Mouse (Mus musculus) monocyte, adult 2 months (primary cell): Measurements from ENCODE around the gene Fkbp8.
A peak's percentile ranks its signal among the peaks of the same experiment; 100 is the strongest.
"Not testable (repeated sequence)": the region's sequence is repeated elsewhere in the genome, so short reads cannot be mapped to it uniquely, and the experiment has no call there.

Experiments
- DNase-seq, 2 experiments: peaks; one replicate each; pipeline ENCODE4 v3.0.0; 2022; ENCODE audit warnings: low spot score in 2 of 2, low read depth in 1 of 2

Gene Fkbp8

DNA sequence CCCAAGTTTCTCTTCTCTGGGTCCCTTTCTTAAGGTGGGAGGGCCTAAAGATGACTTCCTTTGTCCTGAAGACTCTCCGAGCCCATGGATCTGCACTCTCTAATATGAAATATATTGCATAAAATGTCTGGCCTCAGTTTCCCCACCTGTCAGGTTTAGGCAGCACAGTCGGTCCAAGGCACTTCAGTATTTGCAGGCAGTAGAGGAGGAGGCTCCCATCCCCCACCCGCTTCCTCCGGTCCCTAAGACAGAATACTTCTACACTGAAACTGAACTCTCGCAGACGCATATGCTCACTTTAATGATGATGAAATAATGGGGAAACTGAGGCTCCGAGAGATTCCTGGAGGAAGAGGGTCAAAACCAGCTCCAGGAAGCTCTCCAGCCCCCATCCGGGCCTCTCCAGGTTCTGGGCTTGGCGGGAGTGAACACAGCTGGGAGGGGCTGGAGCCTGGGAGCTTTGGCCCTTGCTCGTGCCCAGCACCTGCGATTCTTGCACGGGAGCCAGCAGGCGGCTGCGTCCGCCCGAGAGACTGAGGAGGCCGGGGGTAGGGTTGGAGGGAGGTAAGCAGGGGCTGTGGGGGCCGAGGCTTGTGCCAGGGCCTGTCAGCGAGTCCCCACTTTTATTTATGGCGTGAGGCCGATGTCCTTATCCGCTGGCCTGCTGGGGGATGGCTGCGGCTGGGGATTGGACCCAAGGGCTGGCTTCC, 25.5 kb upstream of the Fkbp8 start:
- no peak for DNase-seq

DNA sequence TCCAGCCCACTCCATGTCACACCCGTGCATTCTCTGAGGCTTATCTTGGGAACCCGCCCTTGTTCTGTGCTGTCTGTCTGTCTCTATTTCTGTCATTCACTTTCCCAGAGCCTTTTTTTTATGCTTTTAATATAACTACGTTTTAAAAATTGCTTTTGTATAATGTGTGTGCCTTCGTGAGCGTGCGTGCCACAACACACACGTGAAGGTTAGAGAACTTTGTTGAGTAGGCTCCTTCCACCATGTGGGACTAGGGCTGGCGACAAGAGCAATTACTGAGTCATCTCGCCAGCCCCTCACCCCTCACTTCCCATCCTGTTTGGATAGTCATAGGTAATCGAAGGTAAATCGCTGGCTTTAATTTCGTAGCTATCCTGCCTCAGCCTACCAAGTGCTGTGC, 25.0 kb upstream of the Fkbp8 start:
- DNase-seq, result no peak

DNA sequence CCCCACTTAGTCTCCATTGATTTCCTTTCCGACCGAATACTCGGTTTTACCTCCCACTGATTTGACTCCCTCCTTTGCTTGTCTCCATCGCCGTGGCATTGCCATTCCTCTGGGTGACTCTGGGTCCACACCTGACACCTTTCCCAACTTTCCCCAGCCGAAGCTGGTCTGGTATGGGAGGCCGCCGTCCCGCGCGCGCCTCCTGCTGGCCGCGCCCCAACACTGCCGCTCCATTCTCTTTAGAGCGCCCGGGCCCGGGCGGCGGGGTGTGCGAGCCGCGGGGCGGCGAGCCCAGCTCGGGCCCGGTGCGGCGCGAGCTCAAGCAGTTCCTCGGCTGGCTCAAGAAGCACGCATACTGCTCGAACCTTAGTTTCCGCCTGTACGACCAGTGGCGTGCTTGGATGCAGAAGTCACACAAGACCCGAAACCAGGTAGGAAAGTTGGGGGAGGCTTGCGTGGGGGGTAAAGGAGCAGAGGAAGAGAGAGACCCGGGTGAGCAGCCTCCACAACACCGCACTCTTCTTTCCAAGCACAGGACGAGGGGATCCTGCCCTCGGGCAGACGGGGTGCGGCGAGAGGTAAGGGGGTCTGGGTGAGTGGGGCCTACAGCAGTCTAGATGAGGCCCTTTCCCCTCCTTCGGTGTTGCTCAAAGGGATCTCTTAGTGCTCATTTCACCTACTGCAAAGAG, 24.3 kb upstream of the Fkbp8 start:
- DNase-seq, result no peak

DNA sequence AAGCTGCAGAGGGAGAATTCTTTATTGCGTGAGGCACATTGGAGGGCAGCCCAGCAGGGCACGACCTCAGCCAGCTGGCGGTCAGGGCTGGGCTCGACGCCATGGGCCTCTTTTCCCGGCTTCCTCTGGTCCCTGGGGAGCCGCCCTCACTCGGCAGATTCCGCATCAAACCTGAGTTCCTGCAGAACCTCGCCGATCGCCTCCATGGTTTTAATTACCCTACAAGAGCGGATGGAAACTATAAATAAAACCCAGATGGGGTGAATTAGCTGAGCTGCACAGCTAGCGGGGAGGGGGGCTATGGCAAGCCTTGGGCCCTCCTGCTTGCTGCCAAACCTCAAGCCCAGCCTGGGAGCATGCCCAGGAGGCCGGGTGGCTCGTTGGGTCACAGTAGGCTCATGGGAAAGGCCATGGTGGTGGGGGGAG, 23.2 kb upstream of the Fkbp8 start:
- no peak for DNase-seq

DNA sequence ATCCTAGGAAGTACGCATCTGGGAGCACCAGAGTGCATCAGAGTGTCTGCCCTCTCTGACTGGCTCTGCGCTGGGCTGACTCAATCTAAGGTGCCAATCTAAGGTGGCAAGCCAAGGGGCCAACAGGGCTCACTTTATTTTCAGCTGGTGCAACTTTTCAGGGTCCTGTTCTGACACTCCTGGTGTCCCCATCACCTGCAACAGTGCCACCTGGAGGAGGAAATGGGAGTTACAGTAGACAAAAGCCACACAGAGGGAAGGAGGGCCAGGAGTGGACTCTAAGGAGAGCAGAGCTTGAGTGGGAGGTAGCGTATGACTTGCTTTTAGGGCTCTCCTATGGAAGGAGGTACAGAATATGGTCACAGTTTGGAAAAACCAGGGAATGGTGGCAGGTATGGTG, 22.7 kb upstream of the Fkbp8 start:
- DNase-seq, result peak in 1 of 2 experiments; percentile 54

DNA sequence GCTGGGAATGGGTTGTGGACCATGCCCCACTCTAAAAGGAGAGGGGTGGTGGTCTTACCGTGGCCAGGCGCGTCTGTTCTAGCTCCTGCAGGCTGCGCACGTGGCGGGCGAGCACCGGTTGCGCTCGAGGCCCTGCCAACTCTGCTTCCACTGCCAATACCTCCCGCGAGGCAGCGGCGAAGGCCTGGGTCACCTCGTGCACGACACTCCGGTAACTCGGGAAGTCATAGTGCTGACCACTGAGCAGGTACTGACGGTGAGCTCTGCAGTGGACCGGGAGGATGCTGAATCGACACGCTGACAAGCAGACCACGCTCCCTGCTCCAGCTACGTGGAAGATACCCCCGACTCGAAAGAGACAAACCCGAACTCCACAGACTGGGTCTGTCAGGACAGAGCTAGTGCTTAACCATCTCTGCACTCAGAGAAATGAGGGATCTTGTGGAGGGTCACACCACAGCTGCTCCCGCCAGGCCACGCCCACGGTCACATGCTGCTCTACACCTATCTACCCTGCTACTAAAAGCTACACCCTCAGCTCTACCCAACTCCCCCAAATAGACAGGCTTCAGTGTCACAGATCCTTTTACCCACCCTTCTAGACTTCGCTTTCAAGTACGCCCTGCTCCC, 21.7 kb upstream of the Fkbp8 start:
- DNase-seq, result no peak

DNA sequence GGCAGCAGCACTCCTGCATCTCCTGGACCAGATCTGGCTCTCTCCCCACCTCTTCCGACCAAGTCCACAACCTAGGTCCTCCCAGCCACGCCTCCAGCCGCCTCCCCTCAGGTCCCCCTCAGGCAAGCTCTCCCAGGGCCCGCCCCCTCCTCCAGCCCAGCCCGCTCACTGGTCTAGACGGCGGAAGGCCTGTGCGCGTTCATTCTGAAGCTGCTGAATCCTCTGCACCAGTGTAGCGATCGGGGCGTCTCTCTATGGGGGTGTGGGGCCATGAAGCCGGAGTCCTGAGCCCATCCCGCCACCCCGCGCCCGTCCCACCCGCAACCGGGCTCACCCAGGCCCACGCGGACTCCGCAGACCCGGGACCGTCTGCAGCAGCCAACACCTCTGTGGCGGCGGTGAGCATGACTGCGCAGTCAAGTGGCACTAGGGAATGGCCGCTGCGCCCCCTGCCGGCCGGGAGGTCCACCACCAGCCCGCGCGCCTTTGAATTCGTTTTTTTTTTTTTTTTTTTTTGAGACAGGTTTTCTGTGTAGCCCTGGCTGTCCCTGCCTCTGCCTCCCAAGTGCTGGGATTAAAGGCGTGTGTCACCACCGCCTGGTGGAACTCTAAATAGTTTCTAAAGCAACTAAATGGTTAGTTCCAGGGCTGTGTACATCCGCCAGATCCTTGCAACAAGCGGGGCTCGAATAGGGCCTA, 21.0 kb upstream of the Fkbp8 start, which contains the start of gene Rex1bd:
Gene Rex1bd, minus strand, starts transcription at position 425 of the 699 bp plus-strand sequence.
- DNase-seq, result peak; percentile 76 to 83

DNA sequence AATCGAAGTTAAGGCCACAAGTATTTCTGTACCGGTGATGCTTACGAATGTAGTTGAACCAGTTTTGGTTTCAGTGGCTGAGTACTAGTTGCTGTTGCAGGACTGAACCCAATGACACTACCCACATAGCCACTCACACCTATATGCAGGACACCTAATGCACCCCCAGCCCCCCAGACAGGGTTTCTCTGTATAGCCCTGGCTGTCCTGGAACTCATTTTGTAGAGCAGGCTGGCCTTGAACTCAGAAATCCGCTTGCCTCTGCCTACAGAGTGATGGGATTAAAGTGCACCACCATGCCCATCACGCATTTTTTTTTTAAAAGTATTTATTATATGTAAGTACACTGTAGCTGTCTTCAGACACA, 20.5 kb upstream of the Fkbp8 start:
- no peak for DNase-seq

DNA sequence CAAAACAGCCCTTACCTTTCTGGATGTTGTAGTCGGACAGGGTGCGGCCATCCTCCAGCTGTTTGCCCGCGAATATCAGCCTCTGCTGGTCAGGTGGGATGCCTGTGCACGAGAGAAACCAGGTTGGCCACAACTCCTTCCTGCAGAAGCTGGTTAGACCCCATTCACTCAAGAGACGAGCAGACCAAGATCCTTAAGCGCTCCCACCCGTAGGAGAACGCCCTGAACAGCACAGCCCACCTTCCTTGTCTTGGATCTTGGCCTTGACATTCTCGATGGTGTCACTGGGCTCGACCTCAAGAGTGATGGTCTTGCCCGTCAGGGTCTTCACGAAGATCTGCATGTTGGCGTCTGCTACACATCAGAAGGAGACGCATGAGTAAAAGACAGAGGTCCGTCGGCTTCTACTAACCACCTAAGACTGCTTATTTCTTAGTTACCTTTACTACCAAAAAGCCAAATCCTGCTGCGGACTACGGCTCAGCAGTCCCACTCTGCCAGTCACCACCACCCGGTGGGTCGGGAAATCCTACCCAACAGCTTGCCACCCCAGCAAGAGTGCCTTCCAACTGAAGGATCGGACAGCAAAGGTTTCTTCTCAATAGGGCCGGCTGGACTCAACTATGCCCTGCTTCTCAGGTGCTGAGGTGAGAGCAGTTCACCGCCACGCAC, 18.1 kb upstream of the Fkbp8 start:
- DNase-seq, result no peak

DNA sequence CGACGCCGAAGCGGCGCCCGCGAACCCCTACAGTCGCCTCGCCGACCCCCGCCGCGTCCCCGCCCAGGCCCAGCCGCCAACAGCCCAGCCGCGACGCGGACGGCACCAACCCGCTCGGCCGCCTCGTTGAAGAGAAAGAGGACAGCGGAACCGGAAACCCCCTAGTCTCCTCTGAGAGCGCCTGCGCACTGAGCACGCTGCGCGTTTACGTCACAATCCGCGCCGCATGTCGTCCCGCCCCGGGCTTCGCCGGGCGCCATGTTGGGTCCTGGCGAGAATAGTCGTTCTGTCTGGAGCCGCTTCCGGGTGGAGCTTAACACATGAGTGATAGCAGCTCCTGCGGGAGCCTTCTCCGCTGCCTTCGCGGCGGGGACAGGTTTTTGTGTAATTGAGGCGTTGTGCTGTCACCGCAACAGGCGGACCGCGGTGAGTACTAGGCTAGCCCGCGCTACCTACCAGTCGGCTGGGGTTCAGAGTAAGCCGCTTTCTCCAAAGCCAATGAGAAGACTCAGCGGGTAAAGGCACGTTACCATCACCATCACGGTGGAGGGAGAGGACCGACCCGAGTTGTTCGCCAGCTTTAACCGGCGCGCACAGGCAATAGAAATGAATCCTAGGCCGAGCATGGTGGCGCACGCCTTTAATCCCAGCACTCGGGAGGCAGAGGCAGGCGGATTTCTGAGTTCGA, 17.2 kb upstream of the Fkbp8 start, which contains the start of gene Uba52:
Gene Uba52, minus strand, starts transcription at position 574 of the 688 bp plus-strand sequence.
- DNase-seq, result peak; percentile 89 to 97

DNA sequence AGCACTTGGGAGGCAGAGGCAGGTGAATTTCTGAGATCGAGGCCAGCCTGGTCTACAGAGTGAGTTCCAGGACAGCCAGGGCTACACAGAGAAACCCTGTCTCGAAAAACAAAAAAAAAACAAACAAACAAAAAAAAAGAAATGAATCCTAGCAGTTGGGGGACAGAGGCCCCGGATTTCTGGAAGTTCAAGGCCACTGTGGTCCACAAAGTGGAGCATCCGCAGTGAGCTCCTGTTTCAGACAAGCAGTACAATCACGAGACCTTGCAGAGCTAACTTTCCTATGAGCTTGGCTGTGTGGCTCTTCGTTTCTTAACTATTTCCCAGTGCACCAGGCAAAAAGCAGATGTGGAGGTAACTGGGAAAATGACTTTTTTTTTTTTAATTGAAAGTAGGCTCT, 16.4 kb upstream of the Fkbp8 start:
- DNase-seq, result not testable (repeated sequence)

DNA sequence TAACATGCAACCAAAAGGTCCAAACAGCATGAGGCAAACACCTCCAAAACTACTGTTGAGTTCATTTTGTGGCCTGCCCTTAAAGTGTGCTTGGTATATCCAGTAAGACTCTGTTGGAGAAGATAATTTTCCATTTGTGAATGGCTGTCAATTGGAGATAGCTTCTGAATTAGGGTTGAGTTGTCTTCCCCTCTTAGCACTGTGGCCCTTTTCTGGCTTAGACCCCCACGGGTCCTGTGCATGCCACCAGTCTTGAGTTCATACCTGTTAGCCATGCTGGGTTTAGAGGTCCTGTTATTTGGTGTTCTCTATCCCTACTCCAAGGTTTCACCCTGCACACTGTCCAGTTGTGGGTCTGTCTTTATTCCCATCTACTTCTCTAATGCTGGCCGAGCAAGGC, 15.8 kb upstream of the Fkbp8 start:
- no peak for DNase-seq

DNA sequence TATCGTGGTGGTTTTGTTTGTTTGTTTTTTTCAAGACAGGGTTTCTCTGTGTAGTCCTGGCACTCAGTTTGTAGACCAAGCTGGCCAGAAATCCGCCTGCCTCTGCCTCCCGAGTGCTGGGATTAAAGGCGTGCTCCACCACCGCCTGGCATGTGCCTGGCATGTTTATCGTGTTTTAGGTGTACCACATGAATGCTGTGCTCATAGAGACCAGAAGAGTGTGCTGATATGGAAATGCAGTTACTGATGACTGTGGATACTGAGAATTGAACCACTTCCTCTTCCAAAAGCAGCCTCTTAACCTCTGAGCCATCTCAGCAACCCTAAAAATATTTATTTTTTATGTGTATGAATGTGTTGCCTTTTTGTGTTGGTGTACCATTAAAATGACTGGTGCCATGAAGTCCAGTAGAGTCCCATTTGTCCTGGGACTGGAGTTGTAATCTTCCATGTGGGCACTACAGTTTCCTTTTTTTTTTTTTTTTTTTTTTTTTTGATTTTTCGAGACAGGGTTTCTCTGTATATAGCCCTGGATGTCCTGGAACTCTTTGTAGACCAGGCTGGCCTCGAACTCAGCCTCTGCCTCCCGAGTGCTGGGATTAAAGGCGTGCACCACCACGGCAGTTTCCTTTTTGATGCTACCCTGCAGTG, 15.1 kb upstream of the Fkbp8 start:
- no peak for DNase-seq

DNA sequence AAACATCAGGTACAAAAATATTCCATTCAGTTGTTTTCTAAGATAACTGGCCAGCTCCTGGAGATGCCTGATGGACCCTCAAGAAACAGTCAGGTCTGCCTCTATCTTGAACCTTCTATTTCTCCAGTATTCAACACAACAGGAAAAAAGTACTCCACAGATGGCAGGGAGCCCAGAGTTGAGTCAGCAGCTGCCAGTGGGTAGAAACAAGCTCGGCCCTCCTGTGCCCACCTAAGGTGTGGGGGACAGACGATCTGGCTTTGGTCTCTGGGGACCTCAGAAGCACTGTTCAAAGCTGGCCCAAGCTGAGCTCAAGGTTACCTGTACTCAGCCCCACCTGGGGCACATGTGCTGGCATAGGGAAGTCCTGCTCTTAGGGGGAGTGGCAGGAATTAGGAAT, 14.1 kb upstream of the Fkbp8 start:
- DNase-seq, result no peak

DNA sequence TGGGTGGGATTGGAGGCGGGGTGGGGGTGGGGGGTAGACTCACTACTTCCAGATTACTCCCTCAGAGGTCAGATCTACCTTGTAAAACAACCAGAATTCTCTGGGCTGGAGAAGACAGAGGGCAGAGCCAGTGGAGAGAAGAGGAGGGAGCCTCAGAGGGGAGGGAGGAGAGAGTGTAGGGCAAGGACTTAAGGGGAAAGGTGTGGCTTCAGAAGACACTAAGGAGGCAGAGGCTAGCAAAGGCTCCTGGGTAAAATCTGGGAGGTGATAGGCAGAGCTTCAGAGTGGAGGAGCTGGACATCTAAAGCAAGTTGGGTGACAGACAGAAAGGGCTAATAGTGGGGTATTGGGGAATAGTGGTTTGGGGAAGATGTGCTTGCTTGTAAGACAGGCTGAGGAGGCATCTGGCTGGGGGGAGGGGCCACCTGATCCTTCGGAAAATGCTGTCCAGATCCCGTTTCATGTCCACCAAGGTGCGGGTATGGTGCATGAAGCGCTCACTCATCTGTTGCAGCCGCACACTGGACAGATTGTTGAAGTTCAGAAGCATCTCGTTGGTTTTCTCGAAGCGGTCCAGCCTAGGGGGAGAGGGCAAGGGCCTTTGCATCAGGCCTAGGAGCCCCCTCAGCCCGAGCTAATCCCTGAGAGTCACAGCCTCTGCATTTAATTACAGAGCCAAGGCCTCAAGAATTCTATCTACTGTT, 9.4 kb upstream of the Fkbp8 start:
- DNase-seq, result no peak

DNA sequence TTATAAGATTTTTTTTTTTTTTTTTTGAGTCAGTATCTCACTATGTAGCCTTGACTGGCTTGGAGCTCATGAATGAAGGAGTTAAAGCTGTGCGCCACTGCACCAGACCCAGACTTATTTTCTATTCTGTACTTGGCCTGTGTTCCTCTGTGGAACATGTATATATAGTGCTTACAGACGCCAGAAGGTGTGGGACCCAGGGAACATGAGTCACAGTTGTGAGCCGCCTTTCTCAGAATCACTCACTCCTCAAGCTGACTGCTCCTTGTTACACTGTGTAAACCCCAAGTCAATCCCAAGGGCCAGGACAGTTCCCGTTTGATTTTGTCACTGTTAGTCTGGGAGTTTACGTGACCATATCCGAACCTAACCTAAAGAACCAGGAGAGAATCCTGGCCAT, 8.5 kb upstream of the Fkbp8 start:
- no peak for DNase-seq

DNA sequence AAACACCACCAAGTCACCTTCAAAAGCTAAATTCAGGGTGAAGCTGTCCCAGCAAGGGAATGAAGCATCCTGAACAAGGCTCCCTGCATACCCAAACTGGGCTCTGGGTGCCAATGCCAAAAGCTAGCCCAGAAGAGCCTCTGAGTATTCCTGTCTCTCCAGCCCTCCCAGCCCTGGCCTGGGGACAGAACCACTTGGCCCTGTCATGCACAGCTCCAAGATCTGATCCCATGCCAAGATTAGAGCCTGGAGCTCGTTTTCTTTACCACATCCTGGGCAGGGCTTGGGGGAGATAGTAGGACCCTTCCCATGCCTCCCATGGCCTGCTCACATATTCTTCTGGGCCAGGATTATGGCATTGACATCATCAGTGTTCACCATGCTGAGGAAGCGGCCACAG, 7.9 kb upstream of the Fkbp8 start:
- DNase-seq, result no peak

DNA sequence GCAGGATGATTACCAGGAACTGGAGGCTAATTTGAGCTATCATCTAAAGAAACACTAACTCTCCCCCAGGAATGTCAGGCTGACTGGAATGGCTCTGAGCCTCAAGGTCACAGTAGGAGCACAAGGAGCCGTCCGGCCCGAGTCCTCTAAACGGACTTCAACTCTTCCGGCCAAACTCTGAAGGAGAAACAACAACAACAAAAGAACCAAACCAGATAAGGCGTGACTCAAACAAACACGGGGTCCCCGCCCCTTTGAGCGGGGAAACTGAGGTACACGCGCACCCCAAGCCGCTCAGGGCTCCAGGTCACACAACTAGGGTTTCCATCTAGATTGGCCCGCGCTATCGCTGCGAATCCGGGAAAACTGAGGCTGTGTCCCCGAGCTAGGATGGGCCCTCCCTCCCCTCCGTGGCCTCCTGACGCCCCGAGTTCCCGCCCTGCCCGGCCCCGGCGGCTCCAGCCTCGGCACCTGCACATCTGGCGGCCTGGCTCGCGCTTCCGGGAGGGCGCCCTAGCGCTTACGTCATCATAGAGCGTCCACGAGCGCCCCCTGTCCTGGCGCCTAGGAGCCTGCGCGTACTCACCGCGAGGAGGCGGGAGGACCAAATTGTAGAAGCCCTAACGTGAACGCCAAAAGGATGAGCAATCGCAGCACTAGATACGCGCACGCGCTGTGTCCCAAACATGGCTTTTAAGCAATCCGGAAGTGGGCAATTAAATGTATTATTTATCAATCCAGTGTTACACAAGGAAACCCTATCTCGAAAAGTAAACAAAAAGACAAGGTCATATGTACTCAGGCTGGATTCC, 4.7 kb upstream of the Fkbp8 start:
- peak; percentile 90 to 94 for DNase-seq

DNA sequence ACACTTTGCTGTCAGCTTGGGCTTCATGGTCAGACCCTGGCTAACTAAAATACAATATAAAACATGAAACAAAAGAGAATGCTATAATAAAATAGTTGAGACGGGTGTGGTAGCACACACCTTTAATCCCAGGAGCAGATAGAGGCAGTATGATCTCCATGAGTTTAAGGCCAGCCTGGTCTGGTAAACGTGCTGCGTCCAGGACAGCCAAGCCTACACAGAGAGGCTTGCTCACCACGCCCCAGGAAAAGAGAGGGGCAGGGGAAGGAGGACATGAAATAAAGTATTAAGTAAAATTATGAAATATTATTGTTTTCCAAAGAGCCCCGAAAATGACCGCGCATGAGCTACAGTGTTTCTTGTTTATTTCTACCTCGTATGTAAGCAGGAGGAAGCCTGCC, 413 bp upstream of the Fkbp8 start:
- no peak for DNase-seq
